Mouse (Mus musculus) right cerebral cortex, postnatal 14 days (tissue): ENCODE measurements around the gene Cd200.
"Not testable (repeated sequence)": the region's sequence is repeated elsewhere in the genome, so short reads cannot be mapped to it uniquely, and the experiment has no call there.

Experiments used
- DNase-seq: peaks from one replicate; pipeline ENCODE4 v3.0.0; 2022

Gene Cd200

GRCm38 (mm10) chr16:45408425-45409063 lies at the start of gene Cd200:
Cd200 (minus strand) TSS chr16:45409053.
- peak; percentile 54 for DNase-seq

DNA sequence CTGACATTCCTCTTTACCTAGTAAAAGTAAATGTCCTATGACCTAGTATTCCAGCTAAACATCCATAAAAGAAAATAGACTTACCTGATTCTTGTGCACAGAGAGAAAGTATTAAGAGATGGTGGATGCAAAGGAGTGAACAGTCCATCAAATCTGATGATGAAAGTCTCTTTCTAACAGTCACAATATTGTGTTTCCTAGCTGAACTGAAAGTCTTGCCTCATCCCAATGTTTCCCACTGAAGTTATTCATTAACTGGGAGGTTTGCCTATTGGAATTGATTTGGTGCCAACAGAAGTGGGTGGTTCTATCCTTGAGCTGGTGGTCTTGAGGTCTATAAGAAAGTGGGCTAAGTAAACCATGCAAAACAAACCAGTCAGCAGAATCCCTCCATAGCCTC lies 45.9 kb upstream of the Cd200 start:
- no peak for DNase-seq

- no peak for DNase-seq
Measured at GRCm38 (mm10) chr16:45437230-45437739, 28.4 kb upstream of the Cd200 start.

- DNase-seq: no peak
Measured at GRCm38 (mm10) chr16:45435591-45435990, 26.7 kb upstream of the Cd200 start.

- DNase-seq: no peak
Measured at GRCm38 (mm10) chr16:45427651-45428050, 18.8 kb upstream of the Cd200 start.

GRCm38 (mm10) chr16:45413497-45413896 lies 4.6 kb upstream of the Cd200 start:
- DNase-seq: no peak

DNA sequence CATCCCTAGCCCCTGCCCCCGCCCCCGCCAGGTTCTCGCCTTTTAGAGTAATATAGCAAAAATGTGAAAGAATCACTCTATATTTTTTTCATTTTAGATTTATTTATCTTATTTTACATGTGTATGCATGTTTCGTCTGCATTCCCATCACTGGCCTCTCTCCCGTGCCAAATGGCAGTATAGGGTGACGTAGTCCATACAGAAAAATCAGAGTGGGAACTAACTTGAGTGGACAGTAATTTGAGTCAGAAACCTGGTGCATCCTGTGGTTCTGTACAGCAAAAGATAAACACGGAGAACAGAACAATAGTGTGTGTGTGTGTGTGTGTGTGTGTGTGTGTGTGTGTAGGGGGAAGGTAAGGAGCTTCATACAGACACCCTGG lies 202 bp upstream of the Cd200 start:
- DNase-seq: not testable (repeated sequence)

DNA sequence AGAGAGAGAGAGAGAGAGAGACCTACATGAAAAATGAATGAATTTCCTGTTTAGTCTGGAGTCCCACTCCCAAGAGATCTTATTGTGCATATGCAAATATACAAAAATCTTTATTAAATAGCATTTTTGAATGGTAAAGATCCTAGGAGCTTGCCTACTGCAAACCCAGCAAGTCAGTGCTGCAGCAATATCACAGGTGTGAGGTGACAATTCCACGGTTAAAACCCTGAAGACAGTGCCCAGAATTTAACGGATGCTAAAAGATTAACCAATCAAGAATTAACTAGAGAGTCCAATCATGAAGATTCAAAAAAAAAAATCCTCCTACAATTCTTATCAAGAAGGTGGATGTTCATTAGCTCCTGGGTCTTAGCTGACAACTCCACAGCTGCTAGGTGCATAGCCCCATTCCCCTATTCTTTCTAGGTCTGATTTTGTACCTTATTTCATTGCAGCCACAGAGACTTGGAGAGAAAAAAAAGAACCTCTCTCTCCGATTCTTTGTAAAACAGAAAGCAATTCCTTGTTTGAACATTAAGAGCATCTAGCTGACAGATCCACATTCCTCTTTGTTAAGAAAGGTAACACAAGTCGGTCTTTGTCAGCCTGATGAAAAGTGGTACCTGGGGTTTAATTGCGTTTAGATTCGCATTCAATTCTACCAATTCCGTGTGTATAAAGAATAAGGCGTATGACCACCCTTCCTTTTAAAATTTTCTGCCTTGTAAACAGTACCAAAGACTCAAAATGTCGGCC lies 1.0 kb downstream of the Cd200 start:
- no peak for DNase-seq

DNA sequence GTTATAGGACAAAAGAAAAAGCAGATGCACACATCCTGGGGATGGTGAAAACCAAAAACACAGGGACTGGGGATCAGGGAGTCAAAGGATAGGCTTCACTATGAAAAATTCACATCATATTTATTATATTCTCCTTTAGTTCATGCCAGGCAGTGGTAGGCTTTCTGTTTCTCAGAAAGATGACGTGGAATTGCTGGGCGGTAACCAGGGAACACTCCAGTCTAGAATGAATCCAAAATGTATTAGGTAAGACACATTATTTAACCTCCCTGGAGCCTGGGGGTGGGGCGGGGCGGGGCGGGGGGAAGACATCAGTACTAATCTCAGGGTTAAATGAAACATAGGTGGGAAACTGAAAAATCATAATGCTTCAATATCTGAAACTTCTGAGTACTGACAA lies 1.8 kb downstream of the Cd200 start:
- no peak for DNase-seq

DNA sequence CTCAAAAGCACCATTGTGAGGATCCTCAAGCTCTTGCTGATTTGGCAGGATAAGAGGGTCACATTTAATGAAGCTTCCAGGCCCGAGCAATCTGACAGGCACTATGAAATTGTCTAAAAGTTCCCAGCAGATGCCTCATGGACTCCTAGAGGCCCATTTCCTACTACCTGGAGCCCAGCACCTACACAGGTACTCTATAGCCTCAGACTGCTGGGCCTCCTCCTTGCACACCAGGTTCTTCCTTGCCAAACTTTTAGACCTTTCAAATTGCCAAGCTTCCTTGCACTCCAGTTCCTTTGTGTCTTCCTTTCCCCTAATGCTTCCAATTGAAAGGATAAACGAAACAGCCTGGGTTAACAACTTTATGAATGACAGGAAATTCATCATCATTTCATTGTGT lies 5.9 kb downstream of the Cd200 start:
- no peak for DNase-seq

DNA sequence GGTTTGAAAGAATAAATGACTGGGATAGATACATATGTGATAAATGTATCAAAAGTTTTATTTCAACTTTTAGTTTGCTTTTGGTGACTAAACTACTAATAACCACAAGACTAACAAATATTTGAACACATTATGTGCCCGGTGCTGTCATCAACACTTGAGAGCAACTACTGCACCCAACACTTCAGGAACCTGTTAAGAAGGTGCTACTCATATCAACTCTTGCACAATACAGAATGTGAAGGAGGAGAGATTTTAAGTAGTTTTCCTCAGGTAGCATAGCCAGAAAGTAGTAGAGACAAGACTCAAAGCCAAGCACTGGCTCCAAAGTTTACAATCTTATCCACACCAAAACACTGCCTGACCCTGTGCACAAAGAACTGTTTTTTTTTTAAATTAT lies 6.8 kb downstream of the Cd200 start:
- DNase-seq: no peak

DNA sequence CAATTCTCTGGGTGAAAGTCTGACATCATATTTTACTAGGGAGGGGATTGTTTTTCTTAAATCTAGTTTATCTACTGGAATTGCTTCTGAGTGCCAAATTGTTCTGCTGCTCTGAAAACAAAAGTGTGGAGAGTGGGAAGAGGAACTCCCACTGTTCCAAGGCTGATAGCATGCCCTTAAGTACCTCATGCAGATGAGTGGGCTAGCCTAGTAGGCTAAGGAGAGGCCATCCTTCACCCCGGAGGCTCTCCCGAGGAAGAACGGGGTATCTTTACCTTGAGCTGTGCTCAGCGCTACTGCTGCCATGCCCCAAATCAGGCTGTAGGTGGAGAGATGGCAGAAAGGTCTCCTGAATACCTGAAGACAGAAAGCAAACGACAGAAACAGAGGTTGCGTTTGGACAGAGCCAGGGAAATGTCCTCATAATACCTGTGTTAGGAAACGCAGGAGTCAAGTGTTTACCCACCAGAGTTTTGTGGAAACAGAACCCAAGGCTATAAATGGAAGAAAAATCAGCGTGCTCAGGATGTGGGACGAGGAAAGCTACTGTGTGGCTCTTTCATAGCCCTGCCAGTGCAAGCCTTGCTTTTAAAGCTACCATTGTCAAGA lies 8.8 kb downstream of the Cd200 start:
- DNase-seq: no peak

GRCm38 (mm10) chr16:45399411-45399810 lies 9.4 kb downstream of the Cd200 start:
- DNase-seq: no peak

DNA sequence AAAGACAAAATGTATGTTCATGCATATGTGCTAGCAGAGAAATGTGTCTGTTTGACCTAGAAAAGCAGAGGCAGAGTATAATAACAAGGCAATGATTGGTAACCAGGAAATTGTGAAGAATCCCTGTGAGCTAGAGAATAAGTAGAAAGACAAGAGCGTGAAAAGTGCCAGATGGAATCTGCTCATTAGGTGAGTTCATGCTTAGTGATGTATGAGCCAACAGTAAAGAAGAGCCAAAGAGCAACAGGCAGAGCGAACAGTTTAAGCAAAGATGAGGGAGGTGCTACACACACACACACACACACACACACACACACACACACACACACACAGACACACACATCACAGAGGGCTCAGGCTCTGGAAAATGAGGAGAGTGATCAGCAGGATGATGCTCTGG lies 11.4 kb downstream of the Cd200 start:
- DNase-seq: no peak

DNA sequence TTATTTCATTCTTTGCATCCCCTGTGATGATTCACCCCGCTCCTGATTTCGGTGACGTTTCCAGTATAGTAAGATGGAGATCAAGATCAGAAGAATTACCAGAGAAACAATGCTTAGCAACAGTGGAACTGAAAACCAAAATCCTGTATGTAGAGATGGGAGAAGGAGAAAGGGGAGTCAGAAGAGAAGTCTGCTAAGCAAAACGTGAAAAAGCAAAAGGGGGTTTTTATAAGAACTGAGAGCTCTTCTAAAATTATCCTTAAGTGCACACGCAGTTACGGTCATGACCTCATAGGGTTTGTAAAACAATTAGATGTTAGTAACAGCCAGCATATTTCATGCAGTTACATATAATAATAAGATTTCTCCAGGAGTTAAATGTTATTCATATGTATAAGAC lies 16.6 kb downstream of the Cd200 start:
- DNase-seq: no peak

DNA sequence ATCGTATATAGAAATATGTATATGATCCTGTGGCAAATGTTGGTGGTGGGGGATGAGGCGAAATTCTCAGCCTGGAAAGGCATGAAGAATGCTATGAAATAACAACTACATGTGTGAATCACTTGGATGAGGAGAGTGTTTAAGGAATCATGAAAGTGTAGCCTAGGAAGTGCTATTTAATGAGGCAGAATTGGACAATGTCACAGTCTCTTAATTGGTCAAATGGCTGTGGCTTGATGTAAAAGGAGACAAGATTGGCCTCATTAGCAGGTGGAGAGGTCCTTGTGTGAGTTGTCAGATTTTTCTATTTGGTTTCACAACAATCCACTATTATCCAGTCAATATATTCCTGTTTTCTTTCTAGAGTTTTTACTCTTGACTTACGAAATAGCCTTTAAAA lies 17.2 kb downstream of the Cd200 start:
- DNase-seq: no peak

- no peak for DNase-seq
Measured at GRCm38 (mm10) chr16:45390286-45390956, 18.4 kb downstream of the Cd200 start.

- no peak for DNase-seq
Measured at GRCm38 (mm10) chr16:45389833-45390232, 19.0 kb downstream of the Cd200 start.

GRCm38 (mm10) chr16:45389041-45389440 lies 19.8 kb downstream of the Cd200 start:
- no peak for DNase-seq

DNA sequence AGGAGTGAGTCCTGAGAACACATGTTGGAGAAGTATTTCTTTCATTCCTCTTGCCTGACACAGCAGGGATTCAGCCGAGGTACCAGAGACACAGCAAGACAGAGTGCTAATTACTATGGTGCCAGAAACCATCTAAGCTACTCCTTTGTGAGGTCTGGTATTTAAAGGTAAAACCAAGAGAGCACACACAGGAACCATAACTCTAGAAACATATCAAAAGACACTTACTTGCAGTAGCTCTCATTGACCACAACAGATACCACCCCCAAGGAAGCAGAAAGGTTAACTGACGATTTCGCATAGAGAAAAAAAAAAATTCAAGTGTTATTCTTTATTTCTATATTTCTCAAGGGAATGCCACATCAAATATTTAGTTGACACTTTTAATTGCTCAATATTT lies 27.0 kb downstream of the Cd200 start:
- no peak for DNase-seq

DNA sequence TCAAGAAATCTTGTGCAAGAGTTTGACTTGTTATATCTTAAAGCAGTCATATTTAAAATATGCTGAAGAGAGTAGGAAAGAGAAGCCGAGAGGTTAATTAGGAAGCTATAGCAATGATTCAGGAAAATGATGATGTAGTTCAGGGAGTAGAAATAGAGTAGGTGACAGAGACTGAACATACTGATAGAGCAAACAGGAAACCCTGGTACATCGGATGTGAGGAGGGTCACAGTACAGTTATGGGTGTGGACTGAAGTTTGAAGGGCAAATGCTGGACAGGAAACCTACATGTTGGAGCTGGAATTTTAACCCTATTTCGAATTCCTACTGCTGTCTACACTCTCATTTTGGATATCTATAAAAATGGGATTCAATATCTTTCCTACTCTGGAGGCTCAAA lies 29.9 kb downstream of the Cd200 start:
- DNase-seq: no peak

DNA sequence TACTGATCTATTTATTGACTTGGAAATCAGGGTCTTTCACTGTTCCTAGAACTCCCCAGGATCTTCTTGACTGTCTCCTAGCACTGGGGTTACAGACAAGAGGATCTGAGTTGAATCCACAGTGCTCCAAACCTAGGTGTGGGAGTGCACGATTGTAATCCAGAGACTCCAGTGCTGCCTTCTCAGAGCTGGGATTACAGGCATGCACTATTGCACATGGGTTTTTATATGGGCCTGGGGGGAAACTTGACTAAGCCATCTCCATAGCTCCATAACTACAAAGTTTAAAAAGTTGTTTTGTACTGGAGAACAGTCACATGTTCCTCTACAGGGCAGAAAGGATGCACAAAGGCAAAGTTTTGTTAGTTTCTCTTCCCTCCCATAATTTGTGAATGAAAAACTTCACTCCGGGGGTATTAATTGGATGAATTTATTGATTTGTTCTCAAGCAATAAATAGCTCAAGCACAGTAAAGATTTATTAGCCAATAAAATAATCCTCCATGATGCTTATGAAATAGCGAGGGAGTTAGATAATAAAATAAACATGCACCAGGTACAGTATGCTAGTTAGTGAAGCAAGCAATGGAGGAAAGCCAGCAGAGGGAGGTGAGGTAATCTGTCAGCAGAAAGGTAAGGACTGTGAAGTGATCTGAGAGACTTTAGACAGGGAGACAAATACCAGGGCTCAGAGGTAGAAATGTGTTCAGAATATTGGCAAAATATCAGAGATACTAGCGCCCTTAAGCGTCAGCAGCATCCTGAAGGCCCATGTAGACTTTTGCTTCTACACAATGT lies 30.5 kb downstream of the Cd200 start:
- no peak for DNase-seq

- no peak for DNase-seq
Measured at GRCm38 (mm10) chr16:45377332-45377731, 31.5 kb downstream of the Cd200 start.
